Mouse (Mus musculus) liver, postnatal 0 days (tissue): ENCODE results near the gene Synpr. TPM values are rescaled to one million over a fixed set of nuclear protein-coding genes. Genes with fewer than 3 reads are reported as not detected.
"Not testable (repeated sequence)": the region's sequence is repeated elsewhere in the genome, so short reads cannot be mapped to it uniquely, and the experiment has no call there.

Experiments used
- ATAC-seq: fragments of 200-750 bp; cut with Nextera tagmentation; 2 replicates; pipeline ENCODE4 v1.8.0; 2017; ENCODE audit warnings: mild to moderate bottlenecking, moderate library complexity
- DNase-seq: peaks from one replicate; pipeline ENCODE4 v3.0.0-alpha.2; 2016
- H3K27ac ChIP-seq: fragments of 300-500 bp; sonication (generic); 2 replicates; pipeline ENCODE4 v1.5.1; 2014; ENCODE audit warnings: antibody characterized with exemption, moderate library complexity, mild to moderate bottlenecking, low read depth
- H3K27me3 ChIP-seq: fragments of 300-500 bp; sonication (generic); 2 replicates; pipeline ENCODE4 v1.6.1; 2014; ENCODE audit warnings: low read length, control low read depth, mixed read lengths; ENCODE audit not compliant: insufficient read depth
- H3K36me3 ChIP-seq: fragments of 300-500 bp; sonication (generic); replicated peaks from 2 replicates; pipeline ENCODE4 v1.6.1; 2014; ENCODE audit warnings: mild to moderate bottlenecking, control low read depth, low read length, moderate library complexity, mixed read lengths; ENCODE audit not compliant: insufficient read depth
- H3K4me1 ChIP-seq: fragments of 300-500 bp; sonication (generic); 2 replicates; pipeline ENCODE4 v1.6.1; 2014; ENCODE audit warnings: antibody characterized with exemption, mild to moderate bottlenecking, control low read depth; ENCODE audit not compliant: insufficient read depth
- H3K4me2 ChIP-seq: fragments of 300-500 bp; sonication (generic); 2 replicates; pipeline ENCODE4 v1.6.1; 2014; ENCODE audit warnings: low read depth, mild to moderate bottlenecking, low read length, moderate library complexity, mixed read lengths
- H3K4me3 ChIP-seq: fragments of 300-500 bp; sonication (generic); 2 replicates; pipeline ENCODE4 v1.5.1; 2014; ENCODE audit warnings: low read depth, low read length
- H3K9ac ChIP-seq: fragments of 300-500 bp; sonication (generic); replicated peaks from 2 replicates; pipeline ENCODE4 v1.6.1; 2014; ENCODE audit warnings: mild to moderate bottlenecking, moderate library complexity
- H3K9me3 ChIP-seq: fragments of 300-500 bp; sonication (generic); 2 replicates; pipeline ENCODE4 v1.6.1; 2016; ENCODE audit warnings: mild to moderate bottlenecking, control low read depth, low read length, mixed read lengths
- CTCF ChIP-seq: sonication (generic); IDR thresholded peaks from 2 replicates; pipeline ENCODE4 v1.5.1; 2016; ENCODE audit warnings: antibody characterized with exemption, low read depth
- EP300 ChIP-seq: IDR thresholded peaks from 2 replicates; pipeline ENCODE4 v1.6.1; 2016; ENCODE audit warnings: antibody characterized with exemption, low read depth, mild to moderate bottlenecking
- WGBS: fragments of 180-500 bp; shearing (Covaris S2); extraction: QIAGEN DNeasy Blood & Tissue Kit; methylation state at CpG from one replicate; pipeline ENCODE4 v1.1.7; 2014; ENCODE audit not compliant: insufficient replicate concordance; 5-methylcytosine and 5-hydroxymethylcytosine counted together
- polyA plus RNA-seq: library from polyadenylated mRNA; unstranded; fragments of >200 nt; fragmentation: Nextera tagmentation; extraction: Ambion mirVana; gene quantifications from 2 replicates; pipeline ENCODE4 v1.2.1, GENCODE M21; 2015

Gene Synpr
- not detected in 2 replicates for polyA plus RNA-seq

DNA sequence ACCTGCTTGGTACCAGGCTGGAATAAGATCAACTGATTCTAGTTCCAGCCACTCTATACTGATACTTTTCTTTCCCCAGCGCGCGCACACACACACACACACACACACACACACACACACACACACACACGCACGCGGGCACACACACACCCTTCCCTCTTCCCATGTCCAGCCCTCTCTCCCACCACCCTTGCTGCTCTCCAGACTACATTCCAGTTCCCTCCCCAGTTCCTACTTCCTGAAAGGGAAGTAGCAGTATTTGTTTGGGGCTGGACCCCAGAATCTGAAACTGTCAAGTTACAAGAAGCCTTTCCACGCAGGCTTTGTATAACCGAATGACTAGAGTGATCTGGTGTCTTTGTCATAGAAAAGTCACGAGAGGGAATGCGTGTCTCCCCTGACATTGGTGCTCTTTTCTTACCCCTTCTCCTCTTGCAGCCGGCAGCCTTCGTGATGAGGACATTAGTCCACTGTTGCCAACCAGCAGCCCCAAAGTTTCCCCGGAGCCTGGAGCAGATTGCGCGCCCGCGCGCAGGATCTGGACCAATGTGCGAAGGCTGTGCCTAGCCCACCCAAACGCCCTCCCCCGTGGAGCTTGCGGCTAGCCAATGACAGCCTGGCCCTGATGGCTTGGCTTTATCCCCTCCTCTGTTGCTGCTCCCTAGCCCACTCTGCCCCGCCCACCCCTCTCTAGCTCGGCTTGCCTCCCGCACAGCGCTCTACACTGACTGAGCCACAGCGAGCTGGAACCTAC, at the start of gene Synpr:
TSS of gene Synpr (plus strand) at position 690 of the 754 bp plus-strand sequence.
- TF ChIP-seq CTCF: no peak
- TF ChIP-seq EP300: no peak
- Histone ChIP-seq H3K4me1 (no peaks in the 10 kb centered on the region), H3K27me3 (no peaks in the 10 kb centered on the region), H3K4me2 (no peak within 1 kb of the TSS), H3K36me3 (no peaks in the 10 kb centered on the region), H3K4me3 (no peak within 1 kb of the TSS), H3K9me3 (no peaks in the 10 kb centered on the region), H3K27ac (no peak within 1 kb of the TSS), H3K9ac (no peak within 1 kb of the TSS)
- DNase-seq: peak; percentile 13
- no peak for ATAC-seq
- WGBS: 10% methylated on average over 27 of the region's 27 CpGs

DNA sequence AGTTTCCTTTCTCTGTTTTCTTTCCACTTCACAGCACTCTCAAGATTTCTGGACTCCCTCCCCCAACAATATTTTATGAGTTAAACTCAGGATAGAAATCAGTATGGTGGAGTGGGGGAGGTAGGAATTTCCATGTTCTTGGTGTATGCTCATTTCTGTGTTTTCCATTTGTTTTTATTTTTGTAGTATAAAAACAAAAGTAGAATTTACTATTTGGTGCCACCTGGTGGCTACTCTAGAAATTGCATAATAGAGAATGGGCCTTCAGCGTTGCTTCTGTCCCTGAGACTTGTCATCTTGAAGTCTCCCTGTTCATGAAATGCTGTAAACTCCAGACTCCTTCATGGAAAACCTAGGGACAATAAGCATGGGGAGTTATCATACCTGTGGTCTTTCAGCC, 47.7 kb upstream of the Synpr start:
- no peak for ATAC-seq
- Histone ChIP-seq H3K4me2 (no peak overlapping the region), H3K4me3 (no peak overlapping the region), H3K9me3 (no peaks in the 10 kb centered on the region), H3K4me1 (no peaks in the 10 kb centered on the region), H3K9ac (no peak overlapping the region), H3K27me3 (no peaks in the 10 kb centered on the region), H3K36me3 (no peaks in the 10 kb centered on the region), H3K27ac (no peak overlapping the region)
- WGBS: 9% methylated on average over 1 of the region's 1 CpGs
- TF ChIP-seq EP300 (no peak), CTCF (peak; percentile 52)
- no peak for DNase-seq

DNA sequence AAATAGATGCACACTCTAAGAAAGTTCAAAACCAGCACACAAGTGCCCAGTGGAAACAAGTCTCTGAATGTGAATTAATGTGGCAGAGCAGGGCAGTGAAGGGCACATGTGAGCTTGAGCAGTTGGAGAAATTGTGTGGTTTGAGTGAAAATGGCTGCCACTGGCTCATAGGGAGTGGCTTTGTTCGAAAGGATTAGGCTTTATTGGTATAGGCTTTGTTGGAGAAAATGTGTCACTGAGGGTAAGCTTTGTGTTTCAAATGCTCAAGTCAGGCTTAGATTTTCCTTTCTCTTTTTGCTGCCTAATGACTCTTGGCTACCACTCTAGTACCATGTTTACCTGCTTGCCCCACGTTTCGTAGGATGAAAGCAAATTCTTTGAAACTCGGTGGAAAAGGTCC, 37.1 kb upstream of the Synpr start:
- no peaks in the 10 kb centered on the region for H3K9me3 ChIP-seq
- no peak overlapping the region for H3K9ac ChIP-seq
- H3K4me2 ChIP-seq: no peak overlapping the region
- no peak overlapping the region for H3K4me3 ChIP-seq
- no peak overlapping the region for H3K27ac ChIP-seq
- no peaks in the 10 kb centered on the region for H3K36me3 ChIP-seq
- no peak for DNase-seq
- no peaks in the 10 kb centered on the region for H3K4me1 ChIP-seq
- TF ChIP-seq CTCF: no peak
- TF ChIP-seq EP300: no peak
- no peaks in the 10 kb centered on the region for H3K27me3 ChIP-seq
- 59% methylated on average over 4 of the region's 4 CpGs for WGBS
- ATAC-seq: no peak

DNA sequence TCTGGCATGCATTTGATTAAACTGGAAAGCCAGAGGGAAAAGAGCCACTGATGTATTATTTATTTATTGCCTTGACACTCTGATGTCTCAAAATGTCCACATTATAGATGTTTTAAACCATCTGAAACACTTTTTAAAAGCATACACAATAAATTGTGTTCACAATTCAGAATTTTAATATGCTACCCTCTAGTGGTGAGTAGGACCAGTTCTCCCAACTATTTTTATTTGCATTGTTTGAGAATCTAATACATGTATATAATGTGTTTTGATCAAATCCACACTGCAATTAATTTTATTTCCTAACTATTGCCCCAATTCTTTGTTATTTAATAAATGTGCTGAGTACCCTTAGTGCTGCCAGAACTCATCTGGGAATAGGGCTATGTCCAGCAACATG, 35.2 kb upstream of the Synpr start:
- DNase-seq: no peak
- TF ChIP-seq EP300: no peak
- TF ChIP-seq CTCF: no peak
- Histone ChIP-seq H3K9me3 (no peaks in the 10 kb centered on the region), H3K4me1 (no peaks in the 10 kb centered on the region), H3K36me3 (no peaks in the 10 kb centered on the region), H3K27me3 (no peaks in the 10 kb centered on the region), H3K9ac (no peak overlapping the region), H3K4me2 (no peak overlapping the region), H3K27ac (no peak overlapping the region), H3K4me3 (no peak overlapping the region)
- ATAC-seq: no peak

DNA sequence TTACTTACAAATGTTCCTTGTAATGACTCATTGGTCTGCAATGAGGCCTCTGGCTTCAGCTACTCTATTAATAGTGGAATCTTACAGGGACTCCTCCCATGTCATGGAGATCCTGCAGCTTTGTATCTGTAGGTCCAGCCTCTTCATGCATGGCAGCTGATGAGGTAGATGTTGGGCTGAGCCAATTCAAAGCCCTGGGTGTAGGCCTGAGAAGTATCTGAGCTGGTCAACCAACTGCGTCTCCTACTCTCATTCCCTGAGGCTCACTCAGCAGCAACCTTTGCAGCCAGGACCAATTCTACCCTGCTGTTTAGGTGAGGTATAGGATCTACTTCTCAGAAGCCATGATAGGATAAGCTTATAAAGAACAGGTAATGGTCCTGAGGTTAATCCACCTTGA, 32.0 kb upstream of the Synpr start:
- H3K4me3 ChIP-seq: no peak overlapping the region
- WGBS: 88% methylated on average over 1 of the region's 1 CpGs
- no peaks in the 10 kb centered on the region for H3K9me3 ChIP-seq
- H3K27me3 ChIP-seq: no peaks in the 10 kb centered on the region
- no peak for TF ChIP-seq EP300
- TF ChIP-seq CTCF: no peak
- no peaks in the 10 kb centered on the region for H3K36me3 ChIP-seq
- H3K4me2 ChIP-seq: no peak overlapping the region
- ATAC-seq: no peak
- no peak overlapping the region for H3K27ac ChIP-seq
- H3K4me1 ChIP-seq: no peaks in the 10 kb centered on the region
- no peak for DNase-seq
- H3K9ac ChIP-seq: no peak overlapping the region

DNA sequence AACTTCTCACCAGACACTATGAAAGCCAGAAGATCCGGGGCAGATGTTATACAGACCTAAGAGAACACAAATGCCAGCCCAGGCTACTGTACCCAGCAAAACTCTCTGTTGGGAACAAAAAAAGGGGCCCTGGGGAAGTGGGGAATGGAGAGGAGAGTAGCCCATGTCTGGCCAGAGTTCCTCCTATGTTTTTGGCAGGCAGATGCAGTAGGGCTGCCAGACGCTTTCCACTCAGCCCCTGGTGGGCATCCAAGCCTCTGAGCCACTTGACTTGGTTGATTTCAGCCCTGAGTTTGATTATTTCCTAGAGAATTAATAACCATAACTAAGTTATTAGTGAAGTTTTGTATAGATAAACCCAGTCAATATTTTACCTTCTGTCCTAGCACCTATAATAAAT, 29.8 kb upstream of the Synpr start:
- not testable (repeated sequence) for DNase-seq, H3K4me1 ChIP-seq, H3K36me3 ChIP-seq, H3K27me3 ChIP-seq, ATAC-seq, H3K9me3 ChIP-seq, H3K27ac ChIP-seq, H3K4me2 ChIP-seq, H3K9ac ChIP-seq, H3K4me3 ChIP-seq
- WGBS: 71% methylated on average over 2 of the region's 2 CpGs

DNA sequence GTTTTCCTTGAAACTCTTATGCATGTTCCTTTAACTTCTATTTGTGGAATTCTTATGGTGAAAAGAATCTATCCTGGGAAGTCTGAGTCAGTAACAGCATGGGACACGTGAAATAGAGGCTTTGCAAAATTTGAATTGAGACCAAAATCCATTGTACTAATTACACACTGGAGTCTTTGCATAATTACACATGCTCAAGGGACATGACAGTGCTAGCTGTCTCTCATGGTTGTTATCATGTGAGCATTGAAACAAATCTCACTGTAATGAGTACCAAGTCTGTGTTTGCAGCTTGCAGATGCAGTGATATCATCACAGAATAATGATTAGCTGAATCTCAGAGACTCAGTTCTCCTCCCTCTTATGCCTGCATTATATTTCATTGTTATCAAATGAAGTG, 22.2 kb upstream of the Synpr start:
- H3K9ac ChIP-seq: no peak overlapping the region
- TF ChIP-seq EP300 (no peak), CTCF (no peak)

More for the DNA sequence above, 22.2 kb upstream of the Synpr start:
- H3K4me2 ChIP-seq: no peak overlapping the region
- no peaks in the 10 kb centered on the region for H3K4me1 ChIP-seq
- no peaks in the 10 kb centered on the region for H3K9me3 ChIP-seq
- no peaks in the 10 kb centered on the region for H3K36me3 ChIP-seq
- ATAC-seq (no peak), DNase-seq (no peak)
- no peak overlapping the region for H3K27ac ChIP-seq
- H3K4me3 ChIP-seq: no peak overlapping the region
- no peaks in the 10 kb centered on the region for H3K27me3 ChIP-seq
- 36% methylated on average over 1 of the region's 1 CpGs for WGBS
